Mouse (Mus musculus): ENCODE data around the gene Lmx1a.

Gene Lmx1a

DNA sequence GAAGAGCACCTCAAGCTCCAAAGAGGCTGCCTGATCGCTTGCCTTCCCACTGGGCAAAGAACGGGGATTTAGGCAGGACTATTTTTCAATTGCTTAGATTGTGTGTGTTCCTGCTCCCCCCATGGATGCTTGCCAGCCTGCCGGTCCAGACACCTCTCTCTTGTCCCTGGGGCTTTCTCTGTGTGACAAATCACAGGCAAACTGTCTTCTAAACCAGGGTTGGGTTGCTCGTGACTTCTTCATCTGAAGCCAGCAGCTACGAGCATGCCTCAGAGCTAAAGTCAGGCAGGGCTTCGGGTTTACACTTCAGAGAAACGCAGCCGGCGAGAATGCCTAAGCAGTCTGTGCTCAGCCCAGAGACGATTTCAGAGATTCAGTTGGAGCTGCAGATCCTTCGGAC is 189.3 kb downstream of the Lmx1a start:
- no peak for DNase-seq (ENCODE audit: low spot score in 2 of 2)

DNA sequence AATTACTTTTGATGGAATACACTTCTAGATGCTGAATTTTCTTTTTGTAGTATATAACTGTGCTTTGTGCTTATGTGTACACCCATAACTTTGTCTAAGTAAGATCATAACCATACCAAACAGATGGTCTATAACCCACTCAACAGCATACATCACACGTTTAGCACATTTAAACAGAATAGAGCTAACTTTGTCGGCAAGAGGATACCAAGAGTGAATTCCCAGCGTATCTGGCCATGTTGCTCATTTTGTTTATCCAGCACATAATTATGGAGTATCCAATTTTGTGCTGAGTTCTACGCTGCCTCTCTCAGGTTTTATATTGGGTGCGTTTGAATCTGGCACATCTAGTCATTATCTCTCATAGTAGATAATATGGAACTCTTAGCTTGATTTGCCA is 196.7 kb downstream of the Lmx1a start:
- no peak for DNase-seq (ENCODE audit: low spot score in 2 of 2)

DNA sequence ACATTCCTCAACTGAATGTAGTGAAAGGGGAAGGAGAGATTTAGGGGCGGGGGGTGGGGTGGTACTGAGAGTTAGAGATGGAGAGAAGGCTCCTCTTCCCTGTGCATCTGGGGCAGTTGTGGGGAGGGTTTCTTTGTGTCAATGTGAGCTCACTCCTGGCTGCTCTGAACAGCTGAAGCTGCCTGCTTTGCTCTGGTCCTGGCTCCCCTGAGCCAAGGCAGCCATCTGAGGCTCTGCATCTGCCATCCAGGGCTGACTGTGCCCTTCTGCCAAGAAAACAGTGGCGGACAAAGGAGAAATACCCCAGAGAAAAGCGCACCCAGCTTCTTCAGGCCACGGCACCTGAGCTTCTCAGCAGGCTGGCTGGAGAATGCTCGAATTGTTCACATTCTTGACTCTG is 199.1 kb downstream of the Lmx1a start:
- no peak for DNase-seq (ENCODE audit: low spot score in 2 of 2)

DNA sequence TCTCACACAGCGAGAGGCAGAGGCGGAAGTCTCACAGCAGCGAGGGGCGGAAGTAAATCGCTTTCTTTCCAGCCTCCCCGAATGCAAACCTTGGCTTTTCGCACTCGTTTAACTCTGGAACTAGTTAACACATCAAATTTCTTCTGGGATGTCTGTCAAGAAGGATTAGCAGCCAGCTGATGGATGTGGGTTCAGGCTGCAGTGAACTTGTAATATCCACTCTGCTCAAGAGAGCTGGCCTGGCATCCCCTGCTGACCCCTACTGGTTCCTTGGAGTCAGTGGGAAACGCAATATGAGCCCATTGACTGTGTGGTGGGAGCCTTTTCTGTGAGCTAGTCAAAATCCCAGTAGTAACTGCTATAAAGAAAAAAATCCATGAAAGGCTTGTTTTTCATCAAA is 199.8 kb downstream of the Lmx1a start:
- DNase-seq (ENCODE audit: low spot score in 2 of 2) = no peak

DNA sequence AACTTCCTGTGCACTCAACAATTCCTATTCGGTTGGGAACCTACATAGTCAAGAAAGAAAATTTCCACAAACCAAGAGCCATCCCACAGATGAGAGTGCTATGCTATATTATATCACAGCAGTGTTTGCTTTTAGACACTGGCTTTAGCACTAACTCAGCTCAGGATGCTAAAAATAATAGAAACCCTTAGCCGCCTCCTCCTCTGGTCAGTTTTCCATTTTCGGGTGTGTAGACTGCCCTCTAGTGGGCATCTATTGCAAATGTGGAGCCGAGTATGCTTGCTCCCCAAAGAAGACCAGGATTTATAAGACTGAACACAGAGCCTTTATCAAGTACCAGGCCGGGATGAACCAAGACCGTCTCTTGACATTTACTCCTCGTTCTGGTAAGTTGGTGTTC is 207.2 kb downstream of the Lmx1a start:
- no peak for DNase-seq (ENCODE audit: low spot score in 2 of 2)

Measured in urinary bladder, postnatal 36 days (tissue).